Mouse (Mus musculus): ENCODE data around the gene A630010A05Rik.
"Not testable (repeated sequence)": the region's sequence is repeated elsewhere in the genome, so short reads cannot be mapped to it uniquely, and the experiment has no call there.

The A630010A05Rik gene

DNA sequence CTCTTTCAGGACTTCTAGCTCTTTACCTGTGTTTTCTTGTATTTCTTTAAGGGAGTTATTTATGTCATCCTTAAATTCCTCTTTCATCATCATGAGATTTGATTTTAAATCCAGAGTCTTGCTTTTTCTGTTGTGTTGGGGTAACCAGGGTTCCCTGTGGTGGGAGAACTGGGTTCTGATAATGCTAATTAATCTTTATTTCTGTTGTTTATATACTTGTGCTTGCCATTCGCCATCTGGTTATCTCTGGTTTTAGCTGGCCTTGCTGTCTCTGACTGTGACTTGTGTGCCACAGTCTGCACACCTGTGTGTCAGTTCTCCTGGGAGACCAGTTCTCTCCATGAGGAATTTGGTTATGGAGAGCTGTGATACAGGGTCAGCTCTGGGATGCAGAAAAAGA lies at the start of gene A630010A05Rik:
Gene A630010A05Rik, plus strand, starts transcription at position 301 of the 400 bp plus-strand sequence.
- DNase-seq (ENCODE audit: low spot score): no peak

DNA sequence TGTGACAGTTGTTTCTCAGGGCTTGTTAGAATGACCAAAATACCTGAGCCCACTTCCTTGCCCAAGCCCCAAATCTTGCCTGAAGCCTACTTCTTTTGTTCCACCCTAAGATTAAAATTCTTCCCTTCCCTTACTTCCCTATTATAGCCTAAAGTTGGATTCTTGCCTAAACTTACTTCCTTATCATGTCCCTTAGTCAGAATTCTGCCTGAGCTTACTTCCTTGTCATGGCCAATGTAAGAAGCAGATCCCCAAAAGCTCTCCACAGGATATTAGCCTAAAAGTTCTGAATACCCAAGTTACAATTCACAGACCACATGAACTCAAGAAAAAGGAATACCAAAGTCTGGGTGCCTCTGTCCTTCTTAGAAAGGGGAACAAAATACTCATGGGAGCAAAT lies 26.4 kb upstream of the A630010A05Rik start:
- DNase-seq (ENCODE audit: low spot score): no peak

- not testable (repeated sequence) for DNase-seq (ENCODE audit: low spot score)
Measured at GRCm38 (mm10) chr16:14557191-14557590, 4.9 kb upstream of the A630010A05Rik start.

Measured in T-cell, adult 2 months (primary cell).